Comparison of ENCODE assay signal across 10 mouse cellular contexts in the genomic region with DNA sequence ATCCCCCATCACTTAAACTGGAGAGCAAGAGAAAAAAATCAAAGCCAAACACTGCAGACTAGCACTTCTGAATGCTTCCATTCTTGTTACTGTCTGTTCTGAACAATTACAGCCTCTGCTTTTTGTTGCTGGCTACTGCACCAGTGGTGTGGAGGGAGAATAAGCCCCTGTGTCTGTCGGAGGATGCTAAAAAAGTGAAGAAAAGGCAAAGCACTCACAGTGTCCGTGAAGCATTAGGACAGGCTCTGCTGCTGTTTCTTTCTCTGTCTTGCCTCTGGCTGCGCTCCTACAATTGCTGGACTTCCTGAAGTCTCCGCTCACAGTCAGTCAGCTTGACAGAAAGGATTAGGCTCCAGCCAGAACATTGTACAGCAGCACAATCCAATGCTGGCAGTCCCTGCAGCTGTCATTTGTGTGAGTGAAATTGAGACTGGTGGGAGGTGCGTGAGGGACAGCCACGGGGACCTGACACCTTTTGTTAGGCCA.
DNase-seq lines count a peak whose midpoint lies in the region; ATAC-seq lines count a peak whose summit lies in the region.
"Had no signal": no experiment of that assay in that cellular context is flagged by ENCODE, and none has a peak within 500 bp of the region (broad histone marks: within the 10 kb centered on the region; RNA-seq: fewer than 3 reads in every experiment).

No protein-coding gene starts in this region.

- WGBS in heart, embryonic 12.5 days = 21% methylated on average over 6 of the region's 6 CpGs
- WGBS in hindbrain, embryonic 10.5 days = 8% methylated on average over 6 of the region's 6 CpGs
- WGBS in midbrain, embryonic 12.5 days = 3% methylated on average over 6 of the region's 6 CpGs

- no peak for DNase-seq in heart, adult 9 months (ENCODE audit: low spot score in 2 of 2)
- peak; percentile 68 for DNase-seq in embryo, embryonic 10.5 days (ENCODE audit: low spot score)
- peak; percentile 59 for DNase-seq in hindbrain, embryonic 10.5 days (ENCODE audit: low spot score)
- DNase-seq in B cell, adult 2 months = no peak
- no peak for DNase-seq in adrenal gland, postnatal 10 days
- DNase-seq: kidney, adult 11 months had no signal

- peak overlapping the region; percentile 61 for H3K4me2 ChIP-seq in heart, embryonic 12.5 days
- peak overlapping the region; percentile 20 for H3K4me2 ChIP-seq in midbrain, embryonic 12.5 days (replicated peaks)

- no peaks in the 10 kb centered on the region for H3K27me3 ChIP-seq in heart, embryonic 12.5 days (replicated peaks)
- H3K27me3 ChIP-seq in hindbrain, embryonic 10.5 days (ENCODE audit: insufficient read depth, poor library complexity, severe bottlenecking) = no peaks in the 10 kb centered on the region; the same call in 1 of the 2 replicates
- H3K27me3 ChIP-seq in midbrain, embryonic 12.5 days = no peaks in the 10 kb centered on the region

- peak overlapping the region; percentile 56 for H3K9ac ChIP-seq in heart, embryonic 12.5 days
- no peak overlapping the region for H3K9ac ChIP-seq in midbrain, embryonic 12.5 days (replicated peaks)

- peak overlapping the region; percentile 79 for H3K27ac ChIP-seq in heart, embryonic 12.5 days (ENCODE audit: poor library complexity, severe bottlenecking)
- peak overlapping the region; percentile 81 for H3K27ac ChIP-seq in hindbrain, embryonic 10.5 days
- H3K27ac ChIP-seq in midbrain, embryonic 12.5 days (replicated peaks) = peak overlapping the region; percentile 78

- H3K9me3 ChIP-seq in heart, embryonic 12.5 days (replicated peaks) = no peaks in the 10 kb centered on the region
- no peaks in the 10 kb centered on the region for H3K9me3 ChIP-seq in hindbrain, embryonic 10.5 days
- H3K9me3 ChIP-seq in midbrain, embryonic 12.5 days = no peaks in the 10 kb centered on the region

- H3K36me3 ChIP-seq in heart, embryonic 12.5 days = no peaks in the 10 kb centered on the region
- H3K36me3 ChIP-seq in hindbrain, embryonic 10.5 days = no peaks in the 10 kb centered on the region
- H3K36me3 ChIP-seq in midbrain, embryonic 12.5 days = 0 out of 2 replicates have a peak, but pooled peaks cover 3% of the 10 kb centered on the region

- H3K4me1 ChIP-seq in heart, embryonic 12.5 days (replicated peaks) = peaks cover 28% of the 10 kb centered on the region
- H3K4me1 ChIP-seq in hindbrain, embryonic 10.5 days (replicated peaks) = peaks cover 54% of the 10 kb centered on the region
- H3K4me1 ChIP-seq in midbrain, embryonic 12.5 days = peaks cover 37% of the 10 kb centered on the region

- H3K4me3 ChIP-seq in heart, embryonic 12.5 days = peak overlapping the region; percentile 34
- peak overlapping the region; percentile 32 for H3K4me3 ChIP-seq in hindbrain, embryonic 10.5 days
- no peak overlapping the region for H3K4me3 ChIP-seq in midbrain, embryonic 12.5 days
- H3K4me3 ChIP-seq: myocyte had no signal

- ATAC-seq in heart, embryonic 12.5 days (ENCODE audit: insufficient number of reproducible peaks, low FRiP score) = peak; percentile 51; the same call in 1 of the 2 replicates
- peak; percentile 85 for ATAC-seq in midbrain, embryonic 12.5 days (ENCODE audit: low FRiP score, low read depth)
- ATAC-seq in megakaryocyte, adult 5-6 weeks (ENCODE audit: poor library complexity, severe bottlenecking) = no peak

Comparison
In these comparisons a context has a peak if more than half of its experiments do, and no peak if none do; other contexts are left out.
1. DNase-seq: peak in embryo, embryonic 10.5 days (single experiment) and hindbrain, embryonic 10.5 days (single experiment); none in heart, adult 9 months (0 of 2), B cell, adult 2 months (0 of 2) and adrenal gland, postnatal 10 days (single experiment).
2. Peak in every context shown above with its lines, with median percentiles within 50 percentile points of each other: H3K27ac ChIP-seq.